Comparison of ENCODE assay signal across 10 mouse cellular contexts in genomic region chr2:93085291-93086027, GRCm38 (mm10). TPM values are rescaled to one million over a fixed set of nuclear protein-coding genes. Genes with fewer than 3 reads are reported as not detected.
DNase-seq lines count a peak whose midpoint lies in the region; ATAC-seq and TF ChIP-seq lines count a peak whose summit lies in the region.
"Had no signal": no experiment of that assay in that cellular context is flagged by ENCODE, and none has a peak within 500 bp of the region (broad histone marks: within the 10 kb centered on the region; RNA-seq: fewer than 3 reads in every experiment).

No protein-coding gene starts in this region.

- intact Hi-C loops in left cerebral cortex, postnatal 25 days (cut with DNase I): loop anchor here (1.0 to 2.0 kb wide), 2 partner anchors 26 to 95 kb away; no protein-coding TSS in a partner anchor

- H3K27me3 ChIP-seq in thymus, adult 2 months (ENCODE audit: control insufficient read depth, insufficient read depth, low read length): no peaks in the 10 kb centered on the region
- H3K27me3 ChIP-seq in stomach, postnatal 0 days (ENCODE audit: control insufficient read depth, insufficient read depth, low read length): no peaks in the 10 kb centered on the region

- H3K9me3 ChIP-seq in stomach, postnatal 0 days (ENCODE audit: control insufficient read depth, low read length): no peaks in the 10 kb centered on the region

- TF ChIP-seq CTCF in thymus, adult 2 months (IDR thresholded peaks at IDR 0.05; ENCODE audit: borderline replicate concordance, control insufficient read depth, extremely low read depth, insufficient read depth, low read length, poor library complexity): no peak
- TF ChIP-seq CTCF in layer of hippocampus, adult 2 months (conservative IDR thresholded peaks at IDR 0.05): no peak
- no peak for TF ChIP-seq CTCF in stomach, postnatal 0 days (IDR thresholded peaks at IDR 0.05; ENCODE audit: low read depth)

- H3K36me3 ChIP-seq in thymus, adult 2 months (ENCODE audit: control insufficient read depth, insufficient read depth, low read length): no peaks in the 10 kb centered on the region
- H3K36me3 ChIP-seq in stomach, postnatal 0 days (ENCODE audit: control insufficient read depth, insufficient read depth, low read length): no peaks in the 10 kb centered on the region

- H3K9ac ChIP-seq in stomach, postnatal 0 days (ENCODE audit: low read length): no peak overlapping the region

- no peak overlapping the region for H3K4me3 ChIP-seq in thymus, adult 2 months (ENCODE audit: control insufficient read depth, insufficient read depth, low read length)
- H3K4me3 ChIP-seq in layer of hippocampus, adult 2 months: no peak overlapping the region
- no peak overlapping the region for H3K4me3 ChIP-seq in stomach, postnatal 0 days (ENCODE audit: low read depth, low read length)

- 68% methylated on average over 8 of the region's 8 CpGs for WGBS in thymus, adult 2 months
- 59% methylated on average over 8 of the region's 8 CpGs for WGBS in stomach, postnatal 0 days

- ATAC-seq in stomach, postnatal 0 days (ENCODE audit: low FRiP score, low TSS enrichment): no peak
- ATAC-seq: activated CD4-positive, CD25-positive, alpha-beta regulatory T cell, adult 4 months; lung, postnatal 0 days had no signal

- no peak for DNase-seq in thymus, adult 2 months
- no peak for DNase-seq in thymus, postnatal 10 days (ENCODE audit: low spot score in 2 of 2)
- DNase-seq in layer of hippocampus, adult 2 months (ENCODE audit: low spot score in 2 of 2): peak; percentile 62 to 86
- DNase-seq in left cerebral cortex, postnatal 25 days (ENCODE audit: low spot score in 2 of 2): peak; percentile 75 to 98
- no peak for DNase-seq in spleen, adult 12 weeks (ENCODE audit: low spot score)
- no peak for DNase-seq in kidney, postnatal 25 days
- no peak for DNase-seq in stomach, postnatal 0 days (ENCODE audit: low spot score)
- DNase-seq: heart, postnatal 4 days had no signal

- TF ChIP-seq POLR2A in thymus, adult 2 months (IDR thresholded peaks at IDR 0.05; ENCODE audit: control insufficient read depth, extremely low read depth, insufficient read depth, low read length, poor library complexity): peak; percentile 15; the same call in 1 of the 2 replicates

- peak overlapping the region; percentile 6; the same call in 1 of the 2 replicates for H3K27ac ChIP-seq in thymus, adult 2 months (ENCODE audit: control insufficient read depth, insufficient read depth, low read length)
- peak overlapping the region; percentile 65; the same call in 1 of the 2 replicates for H3K27ac ChIP-seq in layer of hippocampus, adult 2 months
- H3K27ac ChIP-seq in stomach, postnatal 0 days (replicated peaks): no peak overlapping the region

- peaks cover 35% of the 10 kb centered on the region for H3K4me1 ChIP-seq in thymus, adult 2 months (replicated peaks; ENCODE audit: control insufficient read depth, insufficient read depth, low read length)
- 0 out of 2 replicates have a peak, but pooled peaks cover 2% of the 10 kb centered on the region for H3K4me1 ChIP-seq in stomach, postnatal 0 days (replicated peaks; ENCODE audit: control insufficient read depth, insufficient read depth)

- no peak for TF ChIP-seq EP300 in stomach, postnatal 0 days (optimal IDR thresholded peaks at IDR 0.05)

- no peak overlapping the region for H3K4me2 ChIP-seq in stomach, postnatal 0 days (replicated peaks; ENCODE audit: low read depth)

RNA-seq across cellular contexts. Expression of gene Prdm11, which starts 39.5 kb away (rescaled TPM):
- polyA plus RNA-seq in thymus, adult 2 months (2012; rRNA removed): 17.1 and 17.9 TPM in 2 replicates
- 10 to 100 TPM; 30.7 to 30.9 TPM for total RNA-seq in layer of hippocampus, adult 2 months (2021)
- total RNA-seq in left cerebral cortex, postnatal 25 days (2021): 10 to 100 TPM; 21.7 to 25.8 TPM
- 5.8 and 6.2 TPM in 2 replicates for polyA plus RNA-seq in stomach, postnatal 0 days (2015; fragmentation: Nextera tagmentation; extraction: Ambion mirVana)

Comparison
In these comparisons a context has a peak if more than half of its experiments do, and no peak if none do; other contexts are left out.
1. DNase-seq: peak in layer of hippocampus, adult 2 months (2 of 2) and left cerebral cortex, postnatal 25 days (2 of 2); none in thymus, adult 2 months (single experiment), thymus, postnatal 10 days (0 of 2), spleen, adult 12 weeks (single experiment), kidney, postnatal 25 days (0 of 2) and stomach, postnatal 0 days (single experiment).